Mouse (Mus musculus): ENCODE results near the gene Slc22a4. TPM values are rescaled to one million over a fixed set of nuclear protein-coding genes. Genes with fewer than 3 reads are reported as not detected.

The Slc22a4 gene
- polyA plus RNA-seq, 1 experiment, result 1.2 TPM

- TF ChIP-seq POLR2A (IDR thresholded peaks at IDR 0.05; ENCODE audit: control insufficient read depth, extremely low read depth, insufficient read depth, low read length, poor library complexity) (no peak), CTCF (IDR thresholded peaks at IDR 0.05; ENCODE audit: borderline replicate concordance, control insufficient read depth, extremely low read depth, insufficient read depth, low read length, poor library complexity) (no peak)
- no peak for DNase-seq
- Histone ChIP-seq H3K27ac (ENCODE audit: control insufficient read depth, insufficient read depth, low read length) (no peak overlapping the region), H3K36me3 (ENCODE audit: control insufficient read depth, insufficient read depth, low read length) (no peaks in the 10 kb centered on the region), H3K4me3 (ENCODE audit: control insufficient read depth, insufficient read depth, low read length) (no peak overlapping the region), H3K4me1 (replicated peaks; ENCODE audit: control insufficient read depth, insufficient read depth, low read length) (peaks cover 11% of the 10 kb centered on the region; the same call in 1 of the 2 replicates), H3K27me3 (ENCODE audit: control insufficient read depth, insufficient read depth, low read length) (peaks cover 8% of the 10 kb centered on the region; the same call in 1 of the 2 replicates)
- 94% methylated on average over 1 of the region's 1 CpGs for WGBS
Measured at GRCm38 (mm10) chr11:54026491-54027041, 1.3 kb downstream of the Slc22a4 start.

DNA sequence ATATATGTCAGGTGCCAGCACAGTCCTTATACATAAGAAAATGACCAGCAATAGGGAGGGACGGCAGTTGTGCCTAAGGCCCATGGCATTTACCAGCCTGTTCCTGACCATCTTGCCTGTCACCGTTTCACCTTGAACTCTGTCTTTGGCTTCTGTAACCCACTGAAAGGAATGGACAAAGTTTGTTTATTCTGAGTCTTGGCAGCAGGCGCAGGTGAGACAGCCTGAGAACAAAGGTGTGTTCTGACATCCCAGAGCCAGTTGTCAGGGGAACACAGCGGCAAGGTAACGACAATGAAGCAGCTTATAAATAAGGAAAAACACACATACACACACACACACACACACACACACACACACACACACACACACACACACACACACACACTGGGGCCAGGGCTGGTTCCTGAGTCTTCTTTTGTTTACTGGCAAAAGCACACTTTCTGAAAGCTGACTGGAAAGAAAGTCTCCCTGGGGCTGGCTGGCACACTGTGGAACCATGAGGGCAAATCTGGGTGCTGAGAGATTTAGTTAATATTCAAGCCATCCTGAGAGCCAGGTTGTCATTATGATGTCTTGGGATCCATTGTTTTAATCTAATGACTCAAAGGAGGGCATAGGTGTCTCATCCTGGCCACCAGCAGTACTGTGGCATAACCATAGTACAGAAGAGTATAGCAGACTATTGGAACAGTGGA lies 6.3 kb downstream of the Slc22a4 start:
- H3K4me1 ChIP-seq (replicated peaks; ENCODE audit: control insufficient read depth, insufficient read depth, low read length), result no peaks in the 10 kb centered on the region
- DNase-seq, result no peak

DNA sequence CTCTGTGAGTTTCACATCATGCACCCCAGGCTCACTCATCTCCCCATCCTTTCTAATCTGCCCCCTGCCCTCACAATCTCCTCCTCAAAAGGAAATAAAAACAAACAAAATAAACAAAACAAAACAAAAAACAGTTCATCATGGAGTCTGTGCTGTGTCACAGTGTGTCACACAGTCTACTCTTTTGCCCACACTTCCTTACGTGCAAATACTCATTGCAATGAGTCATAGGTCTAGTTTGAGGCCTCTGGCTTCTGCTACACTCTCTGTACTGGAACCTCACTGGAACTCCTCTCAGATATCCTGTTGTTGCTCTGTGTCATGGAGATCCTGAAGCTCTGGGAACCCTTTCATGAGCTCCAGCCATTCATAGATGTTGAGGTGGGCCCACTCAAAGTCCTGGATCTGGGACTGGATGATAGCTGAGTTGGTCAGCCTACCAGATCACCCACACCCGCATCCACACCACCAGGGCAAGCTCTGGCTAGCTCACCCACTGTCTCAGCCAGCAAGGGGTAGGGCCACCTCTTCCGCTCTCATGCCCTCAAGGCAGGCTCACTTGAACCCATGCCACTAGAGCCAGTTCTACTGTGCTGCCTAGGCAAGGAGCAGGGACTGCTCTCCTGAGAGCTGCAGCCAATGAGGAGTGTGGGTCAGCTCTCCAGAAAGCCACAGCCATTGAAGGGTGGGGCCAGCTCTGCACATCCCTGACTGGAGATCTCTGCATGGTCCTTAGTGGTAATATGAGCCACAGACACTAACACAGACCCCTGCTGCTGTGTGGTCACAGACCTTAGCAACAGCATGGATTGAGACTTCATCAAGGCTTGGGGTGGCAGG lies 8.8 kb downstream of the Slc22a4 start:
- no peaks in the 10 kb centered on the region for H3K27me3 ChIP-seq (ENCODE audit: control insufficient read depth, insufficient read depth, low read length)
- no peak for DNase-seq
- H3K4me1 ChIP-seq (replicated peaks; ENCODE audit: control insufficient read depth, insufficient read depth, low read length), result no peaks in the 10 kb centered on the region
- 96% methylated on average over 3 of the region's 3 CpGs for WGBS
- no peak overlapping the region for H3K4me3 ChIP-seq (ENCODE audit: control insufficient read depth, insufficient read depth, low read length)
- TF ChIP-seq POLR2A (IDR thresholded peaks at IDR 0.05; ENCODE audit: control insufficient read depth, extremely low read depth, insufficient read depth, low read length, poor library complexity) (no peak), CTCF (IDR thresholded peaks at IDR 0.05; ENCODE audit: borderline replicate concordance, control insufficient read depth, extremely low read depth, insufficient read depth, low read length, poor library complexity) (no peak)
- H3K36me3 ChIP-seq (ENCODE audit: control insufficient read depth, insufficient read depth, low read length), result no peaks in the 10 kb centered on the region
- H3K27ac ChIP-seq (ENCODE audit: control insufficient read depth, insufficient read depth, low read length), result no peak overlapping the region

More for the DNA sequence above, 6.3 kb downstream of the Slc22a4 start:
- Histone ChIP-seq H3K4me3 (ENCODE audit: control insufficient read depth, insufficient read depth, low read length) (no peak overlapping the region), H3K36me3 (ENCODE audit: control insufficient read depth, insufficient read depth, low read length) (no peaks in the 10 kb centered on the region), H3K27ac (ENCODE audit: control insufficient read depth, insufficient read depth, low read length) (no peak overlapping the region), H3K27me3 (ENCODE audit: control insufficient read depth, insufficient read depth, low read length) (no peaks in the 10 kb centered on the region)
- WGBS, result 97% methylated on average over 5 of the region's 5 CpGs
- TF ChIP-seq POLR2A (IDR thresholded peaks at IDR 0.05; ENCODE audit: control insufficient read depth, extremely low read depth, insufficient read depth, low read length, poor library complexity) (no peak), CTCF (IDR thresholded peaks at IDR 0.05; ENCODE audit: borderline replicate concordance, control insufficient read depth, extremely low read depth, insufficient read depth, low read length, poor library complexity) (no peak)

- 25% methylated on average over 4 of the region's 4 CpGs for WGBS
- no peak overlapping the region for H3K4me3 ChIP-seq (ENCODE audit: control insufficient read depth, insufficient read depth, low read length)
- H3K27ac ChIP-seq (ENCODE audit: control insufficient read depth, insufficient read depth, low read length), result no peak overlapping the region
- TF ChIP-seq POLR2A (IDR thresholded peaks at IDR 0.05; ENCODE audit: control insufficient read depth, extremely low read depth, insufficient read depth, low read length, poor library complexity), result no peak
- TF ChIP-seq CTCF (IDR thresholded peaks at IDR 0.05; ENCODE audit: borderline replicate concordance, control insufficient read depth, extremely low read depth, insufficient read depth, low read length, poor library complexity), result no peak
- H3K4me1 ChIP-seq (replicated peaks; ENCODE audit: control insufficient read depth, insufficient read depth, low read length), result no peaks in the 10 kb centered on the region
- no peaks in the 10 kb centered on the region for H3K27me3 ChIP-seq (ENCODE audit: control insufficient read depth, insufficient read depth, low read length)
- no peak for DNase-seq
- no peaks in the 10 kb centered on the region for H3K36me3 ChIP-seq (ENCODE audit: control insufficient read depth, insufficient read depth, low read length)
Measured at GRCm38 (mm10) chr11:54017596-54017995, 10.3 kb downstream of the Slc22a4 start.

- DNase-seq, result no peak
- 93% methylated on average over 8 of the region's 8 CpGs for WGBS
- H3K27me3 ChIP-seq (ENCODE audit: control insufficient read depth, insufficient read depth, low read length), result no peaks in the 10 kb centered on the region
- H3K4me1 ChIP-seq (replicated peaks; ENCODE audit: control insufficient read depth, insufficient read depth, low read length), result no peaks in the 10 kb centered on the region
- no peak overlapping the region for H3K27ac ChIP-seq (ENCODE audit: control insufficient read depth, insufficient read depth, low read length)
- H3K36me3 ChIP-seq (ENCODE audit: control insufficient read depth, insufficient read depth, low read length), result no peaks in the 10 kb centered on the region
- no peak for TF ChIP-seq CTCF (IDR thresholded peaks at IDR 0.05; ENCODE audit: borderline replicate concordance, control insufficient read depth, extremely low read depth, insufficient read depth, low read length, poor library complexity)
- TF ChIP-seq POLR2A (IDR thresholded peaks at IDR 0.05; ENCODE audit: control insufficient read depth, extremely low read depth, insufficient read depth, low read length, poor library complexity), result no peak
- no peak overlapping the region for H3K4me3 ChIP-seq (ENCODE audit: control insufficient read depth, insufficient read depth, low read length)
Measured at GRCm38 (mm10) chr11:54016051-54016450, 11.8 kb downstream of the Slc22a4 start.

DNA sequence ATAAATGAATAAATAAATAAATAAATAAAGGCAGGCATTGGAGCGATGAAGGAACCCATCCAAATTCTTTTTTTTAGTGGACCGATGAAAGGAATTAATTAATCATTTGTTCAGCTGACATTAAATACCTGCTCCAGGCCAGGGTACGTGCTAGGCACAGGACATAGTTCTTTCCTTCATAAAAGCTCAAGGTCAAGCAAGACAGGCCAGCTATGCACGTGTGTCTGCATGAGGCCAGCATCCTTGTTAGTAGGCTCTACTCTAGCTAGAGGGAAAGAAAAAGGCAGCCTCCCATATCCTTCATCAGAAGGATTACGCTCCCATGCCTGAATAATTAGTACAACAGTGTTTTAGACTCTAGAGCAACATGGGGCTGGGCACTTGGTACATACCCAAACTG lies 14.9 kb downstream of the Slc22a4 start:
- H3K27me3 ChIP-seq (ENCODE audit: control insufficient read depth, insufficient read depth, low read length), result no peaks in the 10 kb centered on the region
- DNase-seq, result no peak
- 97% methylated on average over 5 of the region's 5 CpGs for WGBS
- no peak for TF ChIP-seq CTCF (IDR thresholded peaks at IDR 0.05; ENCODE audit: borderline replicate concordance, control insufficient read depth, extremely low read depth, insufficient read depth, low read length, poor library complexity)
- TF ChIP-seq POLR2A (IDR thresholded peaks at IDR 0.05; ENCODE audit: control insufficient read depth, extremely low read depth, insufficient read depth, low read length, poor library complexity), result no peak
- H3K36me3 ChIP-seq (ENCODE audit: control insufficient read depth, insufficient read depth, low read length), result no peaks in the 10 kb centered on the region
- no peak overlapping the region for H3K4me3 ChIP-seq (ENCODE audit: control insufficient read depth, insufficient read depth, low read length)
- H3K4me1 ChIP-seq (replicated peaks; ENCODE audit: control insufficient read depth, insufficient read depth, low read length), result no peaks in the 10 kb centered on the region
- H3K27ac ChIP-seq (ENCODE audit: control insufficient read depth, insufficient read depth, low read length), result no peak overlapping the region

All from thymus, adult 2 months (tissue).